Mouse (Mus musculus): Measurements from ENCODE around the gene Lpp. TPM values are rescaled to one million over a fixed set of nuclear protein-coding genes. Genes with fewer than 3 reads are reported as not detected.

Gene Lpp
- total and polyA plus RNA-seq, 2 experiments from 2014 or later, result 8.4 to 13.1 TPM

DNA sequence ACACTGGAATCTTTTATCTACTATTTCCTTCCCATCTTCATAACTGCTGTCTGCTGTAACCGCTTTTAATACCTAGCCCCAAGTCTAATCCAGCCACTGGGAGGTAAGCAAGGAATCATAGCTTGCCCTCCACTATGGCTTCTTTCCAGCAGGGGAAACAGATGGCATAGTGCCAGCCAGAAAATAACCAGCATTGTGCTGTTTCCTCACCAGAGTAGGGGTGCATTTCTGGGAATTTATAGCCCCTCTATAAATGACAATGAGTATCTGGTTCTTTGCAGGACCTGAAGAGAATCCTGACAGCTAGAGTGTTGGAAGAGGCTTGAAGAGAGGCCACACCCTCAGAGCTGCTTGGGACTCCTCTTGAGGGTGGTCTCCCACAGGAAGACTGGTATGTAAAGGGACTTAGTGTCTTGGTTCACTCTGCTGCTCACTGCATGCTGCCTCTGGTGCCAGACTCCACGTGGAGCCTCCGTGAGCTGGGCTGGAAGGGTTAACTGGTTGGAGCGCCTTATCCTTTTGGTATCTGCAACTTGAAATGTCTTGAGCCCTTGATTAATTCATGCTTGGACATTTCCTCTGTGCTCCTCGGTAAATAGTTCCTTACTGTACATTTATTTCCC, 49.3 kb downstream of the Lpp start:
- Histone ChIP-seq H3K27ac (no peak overlapping the region), H3K9ac (replicated peaks; ENCODE audit: low read length) (no peak overlapping the region), H3K4me3 (ENCODE audit: low read length) (no peak overlapping the region), H3K36me3 (ENCODE audit: insufficient read depth, low read length) (no peaks in the 10 kb centered on the region), H3K4me2 (ENCODE audit: low read depth, low read length) (no peak overlapping the region), H3K9me3 (ENCODE audit: low read length) (no peaks in the 10 kb centered on the region), H3K27me3 (ENCODE audit: insufficient read depth, low read length) (no peaks in the 10 kb centered on the region), H3K4me1 (ENCODE audit: insufficient read depth, low read length) (no peaks in the 10 kb centered on the region; the same call in 1 of the 2 replicates)
- no peak for TF ChIP-seq CTCF (IDR thresholded peaks at IDR 0.05; ENCODE audit: low read depth)
- DNase-seq (ENCODE audit: low spot score), result peak; percentile 21
- 52% methylated on average over 5 of the region's 5 CpGs for WGBS
- ATAC-seq, result no peak

DNA sequence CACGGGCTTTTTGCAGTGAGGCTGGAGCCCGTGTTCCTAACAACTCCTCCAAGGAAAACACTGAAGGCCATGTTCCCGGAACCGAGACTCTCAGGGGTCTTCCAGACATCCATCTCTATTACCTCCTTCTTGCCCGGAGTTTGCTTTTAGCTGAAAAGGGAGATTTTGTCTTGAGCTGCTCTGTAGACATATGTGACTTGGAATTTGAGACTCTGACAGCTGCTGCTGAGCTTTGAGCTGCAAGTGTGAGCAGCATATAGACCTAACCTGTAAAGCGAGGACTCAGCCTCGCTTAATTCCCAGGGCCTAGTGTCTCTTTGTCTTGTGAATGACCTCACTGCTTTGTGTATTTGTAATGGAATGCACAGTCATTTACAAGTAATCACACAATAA, 49.8 kb downstream of the Lpp start:
- Histone ChIP-seq H3K27me3 (ENCODE audit: insufficient read depth, low read length) (no peaks in the 10 kb centered on the region), H3K4me1 (ENCODE audit: insufficient read depth, low read length) (no peaks in the 10 kb centered on the region; the same call in 1 of the 2 replicates), H3K36me3 (ENCODE audit: insufficient read depth, low read length) (no peaks in the 10 kb centered on the region), H3K9me3 (ENCODE audit: low read length) (no peaks in the 10 kb centered on the region), H3K4me2 (ENCODE audit: low read depth, low read length) (no peak overlapping the region), H3K4me3 (ENCODE audit: low read length) (no peak overlapping the region), H3K27ac (no peak overlapping the region), H3K9ac (replicated peaks; ENCODE audit: low read length) (no peak overlapping the region)
- no peak for TF ChIP-seq CTCF (IDR thresholded peaks at IDR 0.05; ENCODE audit: low read depth)
- 63% methylated on average over 7 of the region's 7 CpGs for WGBS
- ATAC-seq (no peak), DNase-seq (ENCODE audit: low spot score) (no peak)

DNA sequence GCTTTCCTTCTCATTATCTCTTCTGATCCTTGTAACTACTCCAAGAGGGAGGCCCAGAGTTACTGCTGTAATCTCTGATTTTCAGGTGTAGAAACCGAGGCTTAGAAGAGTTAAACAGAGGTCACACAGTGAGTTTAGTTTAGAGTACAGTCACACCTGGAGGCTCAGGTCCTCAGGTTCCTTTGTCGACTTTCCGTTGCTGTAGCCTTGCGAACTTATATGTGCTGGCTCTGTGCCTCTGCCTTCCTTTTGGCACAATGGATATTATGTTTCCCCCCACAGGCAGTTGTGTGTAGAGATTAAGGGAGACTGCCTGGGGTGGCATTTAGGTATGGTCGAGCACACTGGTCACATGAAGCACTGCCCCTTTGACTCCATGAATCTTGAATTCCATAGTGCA, 50.2 kb downstream of the Lpp start:
- Histone ChIP-seq H3K9me3 (ENCODE audit: low read length) (no peaks in the 10 kb centered on the region), H3K27ac (no peak overlapping the region), H3K9ac (replicated peaks; ENCODE audit: low read length) (no peak overlapping the region), H3K4me3 (ENCODE audit: low read length) (no peak overlapping the region), H3K4me2 (ENCODE audit: low read depth, low read length) (no peak overlapping the region), H3K4me1 (ENCODE audit: insufficient read depth, low read length) (no peaks in the 10 kb centered on the region; the same call in 1 of the 2 replicates), H3K27me3 (ENCODE audit: insufficient read depth, low read length) (no peaks in the 10 kb centered on the region), H3K36me3 (ENCODE audit: insufficient read depth, low read length) (no peaks in the 10 kb centered on the region)
- DNase-seq (ENCODE audit: low spot score) (no peak), ATAC-seq (no peak)
- no peak for TF ChIP-seq CTCF (IDR thresholded peaks at IDR 0.05; ENCODE audit: low read depth)
- 57% methylated on average over 5 of the region's 5 CpGs for WGBS

DNA sequence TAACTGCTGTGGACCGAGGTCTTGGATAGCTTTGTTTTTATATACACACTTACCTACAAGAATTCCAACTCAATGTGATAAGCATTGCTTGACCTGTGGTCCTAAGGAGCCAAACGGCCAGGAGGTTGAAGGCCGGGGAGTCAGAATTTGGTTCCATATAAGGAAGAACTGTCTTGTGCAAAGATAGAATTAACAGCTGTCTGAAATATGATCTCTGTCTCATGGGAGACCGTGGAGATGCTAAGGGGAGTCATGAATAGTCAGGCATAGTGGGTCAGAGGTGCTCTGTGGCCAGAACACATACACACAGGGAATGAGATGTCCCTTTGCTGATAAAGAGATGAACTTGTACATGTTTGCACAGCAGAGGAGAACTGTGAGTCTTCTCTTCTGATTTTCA, 51.5 kb downstream of the Lpp start:
- H3K4me2 ChIP-seq (ENCODE audit: low read depth, low read length), result no peak overlapping the region
- H3K4me1 ChIP-seq (ENCODE audit: insufficient read depth, low read length), result no peaks in the 10 kb centered on the region; the same call in 1 of the 2 replicates
- H3K27me3 ChIP-seq (ENCODE audit: insufficient read depth, low read length), result no peaks in the 10 kb centered on the region
- H3K27ac ChIP-seq, result peak overlapping the region; percentile 22; the same call in 1 of the 2 replicates
- H3K9me3 ChIP-seq (ENCODE audit: low read length), result no peaks in the 10 kb centered on the region
- TF ChIP-seq CTCF (IDR thresholded peaks at IDR 0.05; ENCODE audit: low read depth), result no peak
- no peak overlapping the region for H3K9ac ChIP-seq (replicated peaks; ENCODE audit: low read length)
- 77% methylated on average over 4 of the region's 4 CpGs for WGBS
- DNase-seq (ENCODE audit: low spot score) (no peak), ATAC-seq (no peak)
- no peak overlapping the region for H3K4me3 ChIP-seq (ENCODE audit: low read length)
- H3K36me3 ChIP-seq (ENCODE audit: insufficient read depth, low read length), result no peaks in the 10 kb centered on the region

DNA sequence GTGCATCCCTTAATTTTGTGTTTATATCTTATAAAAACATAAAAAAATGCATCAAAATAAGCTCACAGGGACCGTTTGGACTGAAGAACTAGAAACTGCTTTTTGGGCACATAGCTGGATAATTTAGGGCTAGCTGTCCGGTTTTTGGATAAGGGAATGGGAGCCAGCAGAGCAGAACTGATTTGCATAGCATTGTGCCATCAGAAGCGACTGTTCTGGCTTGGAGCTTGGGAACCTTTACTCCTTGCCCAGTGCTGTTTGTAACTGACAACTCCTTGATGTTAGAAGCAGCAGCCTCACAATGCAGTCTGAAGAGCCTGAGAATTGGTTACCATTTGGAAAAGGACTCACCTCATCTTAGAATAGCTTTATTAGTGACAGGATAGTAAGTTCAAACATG, 52.2 kb downstream of the Lpp start:
- Histone ChIP-seq H3K27me3 (ENCODE audit: insufficient read depth, low read length) (no peaks in the 10 kb centered on the region), H3K9me3 (ENCODE audit: low read length) (no peaks in the 10 kb centered on the region), H3K4me2 (ENCODE audit: low read depth, low read length) (no peak overlapping the region), H3K27ac (peak overlapping the region; percentile 22; the same call in 1 of the 2 replicates), H3K4me1 (ENCODE audit: insufficient read depth, low read length) (no peaks in the 10 kb centered on the region; the same call in 1 of the 2 replicates), H3K4me3 (ENCODE audit: low read length) (no peak overlapping the region), H3K9ac (replicated peaks; ENCODE audit: low read length) (no peak overlapping the region), H3K36me3 (ENCODE audit: insufficient read depth, low read length) (no peaks in the 10 kb centered on the region)
- WGBS, result 50% methylated on average over 3 of the region's 3 CpGs
- DNase-seq (ENCODE audit: low spot score), result no peak
- TF ChIP-seq CTCF (IDR thresholded peaks at IDR 0.05; ENCODE audit: low read depth), result no peak
- ATAC-seq, result no peak

DNA sequence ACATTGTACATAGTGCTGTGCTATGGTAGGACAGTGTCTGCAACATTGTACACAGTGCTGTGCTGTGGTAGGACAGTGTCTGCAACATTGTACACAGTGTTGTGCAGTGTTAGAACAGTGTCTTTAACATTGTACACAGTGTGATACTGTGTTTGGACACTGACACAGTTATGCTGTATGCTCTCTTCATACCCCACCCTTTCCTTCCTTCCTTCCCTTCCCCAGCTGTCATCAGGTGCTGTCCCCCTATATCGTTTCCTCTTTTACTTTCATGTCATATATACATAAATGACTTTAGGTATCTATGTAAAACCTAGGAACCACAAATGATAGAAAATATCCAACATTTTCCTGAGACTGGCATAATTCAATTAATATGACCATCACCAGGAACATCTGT, 53.1 kb downstream of the Lpp start:
- TF ChIP-seq CTCF (IDR thresholded peaks at IDR 0.05; ENCODE audit: low read depth), result no peak
- no peak overlapping the region for H3K4me2 ChIP-seq (ENCODE audit: low read depth, low read length)
- H3K36me3 ChIP-seq (ENCODE audit: insufficient read depth, low read length), result no peaks in the 10 kb centered on the region
- H3K9me3 ChIP-seq (ENCODE audit: low read length), result no peaks in the 10 kb centered on the region
- WGBS, result 83% methylated on average over 1 of the region's 1 CpGs
- H3K27ac ChIP-seq, result no peak overlapping the region
- ATAC-seq (no peak), DNase-seq (ENCODE audit: low spot score) (no peak)
- H3K4me3 ChIP-seq (ENCODE audit: low read length), result no peak overlapping the region
- H3K4me1 ChIP-seq (ENCODE audit: insufficient read depth, low read length), result no peaks in the 10 kb centered on the region; the same call in 1 of the 2 replicates
- no peaks in the 10 kb centered on the region for H3K27me3 ChIP-seq (ENCODE audit: insufficient read depth, low read length)
- H3K9ac ChIP-seq (replicated peaks; ENCODE audit: low read length), result no peak overlapping the region

All from hindbrain, postnatal 0 days (tissue).